Mouse (Mus musculus): ENCODE results near the gene Parn. TPM values are rescaled to one million over a fixed set of nuclear protein-coding genes. Genes with fewer than 3 reads are reported as not detected.

The Parn gene
- polyA plus RNA-seq, 1 experiment = 0.51 TPM

GRCm38 (mm10) chr16:13610951-13611381 lies 57.0 kb downstream of the Parn start:
- TF ChIP-seq TAL1 (IDR thresholded peaks at IDR 0.05; ENCODE audit: low read length) (no peak), GATA1 (IDR thresholded peaks at IDR 0.05; ENCODE audit: low read length) (no peak)
- Histone ChIP-seq H3K9me3 (ENCODE audit: control insufficient read depth, low read length) (no peaks in the 10 kb centered on the region), H3K27me3 (ENCODE audit: control insufficient read depth) (no peaks in the 10 kb centered on the region), H3K36me3 (ENCODE audit: control insufficient read depth) (peaks cover 22% of the 10 kb centered on the region), H3K4me1 (ENCODE audit: control insufficient read depth) (no peaks in the 10 kb centered on the region), H3K4me3 (replicated peaks) (no peak overlapping the region)

DNA sequence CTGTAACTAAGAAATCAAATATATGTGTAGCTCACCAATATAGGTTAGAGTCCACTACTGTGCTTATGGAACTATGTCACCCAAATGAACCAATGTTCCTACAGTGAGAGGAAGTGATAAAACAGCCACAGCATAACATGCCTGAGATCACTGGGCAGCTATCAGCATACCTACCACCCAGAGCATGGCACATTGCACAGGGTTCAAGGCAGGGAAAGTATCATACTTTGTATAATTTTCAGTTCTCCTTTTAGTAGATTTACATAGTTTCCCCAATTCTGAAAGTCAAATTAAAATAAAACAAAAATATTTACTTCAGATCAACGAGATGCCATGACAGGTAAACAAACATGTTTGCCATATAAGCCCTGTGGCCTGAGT lies 59.3 kb downstream of the Parn start:
- TF ChIP-seq TAL1 (IDR thresholded peaks at IDR 0.05; ENCODE audit: low read length) (no peak), GATA1 (IDR thresholded peaks at IDR 0.05; ENCODE audit: low read length) (no peak)
- Histone ChIP-seq H3K4me3 (replicated peaks) (no peak overlapping the region), H3K9me3 (ENCODE audit: control insufficient read depth, low read length) (no peaks in the 10 kb centered on the region), H3K36me3 (ENCODE audit: control insufficient read depth) (peaks cover 29% of the 10 kb centered on the region), H3K27me3 (ENCODE audit: control insufficient read depth) (no peaks in the 10 kb centered on the region), H3K4me1 (ENCODE audit: control insufficient read depth) (no peaks in the 10 kb centered on the region)

GRCm38 (mm10) chr16:13607987-13608704 lies 59.8 kb downstream of the Parn start:
- H3K36me3 ChIP-seq (ENCODE audit: control insufficient read depth) = peaks cover 33% of the 10 kb centered on the region

GRCm38 (mm10) chr16:13602779-13603178 lies 65.2 kb downstream of the Parn start:
- Histone ChIP-seq H3K4me1 (ENCODE audit: control insufficient read depth) (no peaks in the 10 kb centered on the region), H3K4me3 (replicated peaks) (no peak overlapping the region), H3K9me3 (ENCODE audit: control insufficient read depth, low read length) (0 out of 2 replicates have a peak, but pooled peaks cover under 1% of the 10 kb centered on the region), H3K27me3 (ENCODE audit: control insufficient read depth) (no peaks in the 10 kb centered on the region), H3K36me3 (ENCODE audit: control insufficient read depth) (peaks cover 45% of the 10 kb centered on the region)
- TF ChIP-seq GATA1 (IDR thresholded peaks at IDR 0.05; ENCODE audit: low read length) (no peak), TAL1 (IDR thresholded peaks at IDR 0.05; ENCODE audit: low read length) (no peak)

More at GRCm38 (mm10) chr16:13607987-13608704, 59.8 kb downstream of the Parn start:
- no peaks in the 10 kb centered on the region for H3K9me3 ChIP-seq (ENCODE audit: control insufficient read depth, low read length)
- H3K4me3 ChIP-seq (replicated peaks) = no peak overlapping the region
- no peaks in the 10 kb centered on the region for H3K4me1 ChIP-seq (ENCODE audit: control insufficient read depth)
- TF ChIP-seq GATA1 (IDR thresholded peaks at IDR 0.05; ENCODE audit: low read length) (no peak), TAL1 (IDR thresholded peaks at IDR 0.05; ENCODE audit: low read length) (no peak)
- H3K27me3 ChIP-seq (ENCODE audit: control insufficient read depth) = no peaks in the 10 kb centered on the region

- TF ChIP-seq TAL1 (IDR thresholded peaks at IDR 0.05; ENCODE audit: low read length) (no peak), GATA1 (IDR thresholded peaks at IDR 0.05; ENCODE audit: low read length) (no peak)
- no peak overlapping the region for H3K4me3 ChIP-seq (replicated peaks)
- H3K36me3 ChIP-seq (ENCODE audit: control insufficient read depth) = peaks cover 33% of the 10 kb centered on the region
- H3K27me3 ChIP-seq (ENCODE audit: control insufficient read depth) = no peaks in the 10 kb centered on the region
- H3K9me3 ChIP-seq (ENCODE audit: control insufficient read depth, low read length) = peaks cover 3% of the 10 kb centered on the region; the same call in 1 of the 2 replicates
- H3K4me1 ChIP-seq (ENCODE audit: control insufficient read depth) = no peaks in the 10 kb centered on the region
These were observed 78.9 kb downstream of the Parn start for GRCm38 (mm10) chr16:13589049-13589408.

- TF ChIP-seq TAL1 (IDR thresholded peaks at IDR 0.05; ENCODE audit: low read length) = no peak
- TF ChIP-seq GATA1 (IDR thresholded peaks at IDR 0.05; ENCODE audit: low read length) = no peak
- H3K9me3 ChIP-seq (ENCODE audit: control insufficient read depth, low read length) = peaks cover 3% of the 10 kb centered on the region; the same call in 1 of the 2 replicates
- H3K36me3 ChIP-seq (ENCODE audit: control insufficient read depth) = peaks cover 32% of the 10 kb centered on the region
- H3K4me3 ChIP-seq (replicated peaks) = no peak overlapping the region
- no peaks in the 10 kb centered on the region for H3K4me1 ChIP-seq (ENCODE audit: control insufficient read depth)
- H3K27me3 ChIP-seq (ENCODE audit: control insufficient read depth) = no peaks in the 10 kb centered on the region
These were observed 79.6 kb downstream of the Parn start for GRCm38 (mm10) chr16:13588182-13589048.

DNA sequence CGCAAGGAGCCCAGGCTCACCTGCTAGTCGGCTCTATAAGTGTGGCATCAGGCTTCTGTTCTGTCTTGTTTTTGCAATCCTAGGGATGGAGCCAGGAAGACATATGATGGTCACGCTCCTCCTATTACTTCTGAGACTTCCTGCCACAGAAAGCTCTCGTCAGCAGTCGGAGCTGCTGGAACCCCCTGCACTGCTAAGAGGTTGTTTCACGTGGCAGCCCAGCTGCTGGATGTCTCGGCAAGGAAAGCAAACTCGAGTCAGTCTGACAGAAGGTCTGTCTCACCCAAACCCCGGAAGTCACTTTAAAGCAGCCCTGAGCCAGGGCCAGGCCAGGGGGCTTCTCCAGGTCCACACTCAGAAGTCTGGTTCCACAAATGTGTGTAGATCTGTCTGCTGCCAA lies 82.7 kb downstream of the Parn start:
- no peak for TF ChIP-seq GATA1 (IDR thresholded peaks at IDR 0.05; ENCODE audit: low read length)
- no peak for TF ChIP-seq TAL1 (IDR thresholded peaks at IDR 0.05; ENCODE audit: low read length)
- H3K9me3 ChIP-seq (ENCODE audit: control insufficient read depth, low read length) = no peaks in the 10 kb centered on the region
- no peaks in the 10 kb centered on the region for H3K27me3 ChIP-seq (ENCODE audit: control insufficient read depth)
- no peaks in the 10 kb centered on the region for H3K4me1 ChIP-seq (ENCODE audit: control insufficient read depth)
- H3K4me3 ChIP-seq (replicated peaks) = no peak overlapping the region
- H3K36me3 ChIP-seq (ENCODE audit: control insufficient read depth) = peaks cover 16% of the 10 kb centered on the region

DNA sequence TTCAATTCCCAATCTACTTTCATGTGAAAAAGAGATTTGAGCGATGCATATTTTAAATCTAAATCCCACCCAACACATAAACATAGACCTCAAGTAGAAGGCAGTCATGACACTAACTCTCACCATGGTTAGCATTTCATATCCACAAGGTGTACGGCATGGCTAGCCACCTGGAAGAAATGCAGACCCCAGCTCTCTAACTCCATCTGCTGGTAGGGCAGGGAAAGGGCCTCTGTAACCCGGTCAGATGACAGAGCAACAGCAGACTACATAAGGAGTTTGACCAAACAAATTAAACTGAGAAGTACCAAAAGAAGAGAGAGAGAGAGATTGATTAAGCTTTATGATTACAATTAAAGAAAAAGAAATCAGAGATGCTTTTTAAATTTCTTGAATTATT lies 87.2 kb downstream of the Parn start:
- Histone ChIP-seq H3K4me1 (ENCODE audit: control insufficient read depth) (no peaks in the 10 kb centered on the region), H3K9me3 (ENCODE audit: control insufficient read depth, low read length) (no peaks in the 10 kb centered on the region), H3K4me3 (replicated peaks) (no peak overlapping the region), H3K36me3 (ENCODE audit: control insufficient read depth) (peaks cover 18% of the 10 kb centered on the region), H3K27me3 (ENCODE audit: control insufficient read depth) (no peaks in the 10 kb centered on the region)
- TF ChIP-seq TAL1 (IDR thresholded peaks at IDR 0.05; ENCODE audit: low read length) (no peak), GATA1 (IDR thresholded peaks at IDR 0.05; ENCODE audit: low read length) (no peak)

- TF ChIP-seq GATA1 (IDR thresholded peaks at IDR 0.05; ENCODE audit: low read length) (no peak), TAL1 (IDR thresholded peaks at IDR 0.05; ENCODE audit: low read length) (no peak)
- H3K36me3 ChIP-seq (ENCODE audit: control insufficient read depth) = peaks cover 14% of the 10 kb centered on the region
- H3K4me1 ChIP-seq (ENCODE audit: control insufficient read depth) = peaks cover 7% of the 10 kb centered on the region
- H3K9me3 ChIP-seq (ENCODE audit: control insufficient read depth, low read length) = no peaks in the 10 kb centered on the region
- no peak overlapping the region for H3K4me3 ChIP-seq (replicated peaks)
- no peaks in the 10 kb centered on the region for H3K27me3 ChIP-seq (ENCODE audit: control insufficient read depth)
These were observed 88.0 kb downstream of the Parn start for GRCm38 (mm10) chr16:13580016-13580415.
